Mouse (Mus musculus) retina, postnatal 7 days (tissue): ENCODE results near the gene Chrm2.

Experiments
- DNase-seq: peaks from one replicate; pipeline ENCODE4 v3.0.0-alpha.2; 2012; ENCODE audit warnings: low read depth, low spot score

Gene Chrm2

GRCm38 (mm10) chr6:36516508-36516907 is 128.6 kb downstream of the Chrm2 start:
- no peak for DNase-seq

GRCm38 (mm10) chr6:36517242-36517641 is 129.4 kb downstream of the Chrm2 start:
- no peak for DNase-seq

GRCm38 (mm10) chr6:36523599-36523998 is 135.7 kb downstream of the Chrm2 start:
- no peak for DNase-seq

GRCm38 (mm10) chr6:36528509-36528908 is 140.6 kb downstream of the Chrm2 start:
- DNase-seq: no peak

GRCm38 (mm10) chr6:36541247-36541646 is 153.4 kb downstream of the Chrm2 start:
- DNase-seq: no peak

- DNase-seq: no peak
Measured at GRCm38 (mm10) chr6:36566886-36567285, 179.0 kb downstream of the Chrm2 start.
